29 mouse cellular contexts compared by ENCODE assay signal in the genomic region with DNA sequence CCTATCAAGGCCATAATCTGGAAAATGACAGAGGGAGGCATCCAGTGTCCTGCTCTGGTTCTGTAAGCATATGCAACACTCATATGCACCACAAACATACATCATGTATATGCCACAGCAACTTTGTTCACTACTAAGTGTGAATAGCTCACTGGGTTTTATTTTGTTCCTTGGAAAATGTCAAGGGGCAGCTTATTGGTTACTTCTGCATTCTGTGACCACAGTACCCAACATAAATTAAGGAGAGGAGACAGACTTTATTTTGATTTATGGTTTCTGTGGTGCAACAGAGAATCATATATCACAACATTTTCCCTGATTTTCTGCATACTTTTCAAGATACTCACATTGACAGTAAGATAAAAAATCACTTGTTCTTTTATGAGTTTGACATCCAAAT.
"Had no signal": no experiment of that assay in that cellular context is flagged by ENCODE, and none has a peak within 500 bp of the region (broad histone marks: within the 10 kb centered on the region; RNA-seq: fewer than 3 reads in every experiment).

No protein-coding gene starts in this region.

- H3K4me2 ChIP-seq: embryonic facial prominence, embryonic 12.5 days; embryonic facial prominence, embryonic 13.5 days; embryonic facial prominence, embryonic 15.5 days; forebrain, embryonic 12.5 days; forebrain, embryonic 13.5 days; forebrain, embryonic 15.5 days had no signal

- H3K27ac ChIP-seq: embryonic facial prominence, embryonic 10.5 days; embryonic facial prominence, embryonic 12.5 days; embryonic facial prominence, embryonic 13.5 days; embryonic facial prominence, embryonic 15.5 days; forebrain, embryonic 10.5 days; forebrain, embryonic 12.5 days; forebrain, embryonic 13.5 days; forebrain, embryonic 15.5 days; gastrocnemius, adult 2 months; heart, adult 2 months had no signal

- DNase-seq: cerebellum, adult 2 months; cerebellum, adult 8-10 months; cerebellum, adult 9-10 months; cerebellum, adult 9-11 months; cerebellum, postnatal 10 days; cerebellum, postnatal 14 days; cerebellum, postnatal 25 days; cerebellum, postnatal 36 days; embryo, embryonic 11 days; forebrain, postnatal 0 days; gastrocnemius, adult 2 months; gastrocnemius, postnatal 10 days; gastrocnemius, postnatal 14 days; gastrocnemius, postnatal 25 days; gastrocnemius, postnatal 36 days; heart, adult 11 months; heart, adult 18-20 months; heart, adult 2 months had no signal

- H3K36me3 ChIP-seq: embryonic facial prominence, embryonic 10.5 days; embryonic facial prominence, embryonic 12.5 days; embryonic facial prominence, embryonic 13.5 days; embryonic facial prominence, embryonic 15.5 days; forebrain, embryonic 10.5 days; forebrain, embryonic 12.5 days; forebrain, embryonic 15.5 days had no signal

- ATAC-seq: forebrain, embryonic 13.5 days; forebrain, embryonic 14.5 days; forebrain, embryonic 15.5 days; forebrain, embryonic 16.5 days; forebrain, postnatal 0 days had no signal

- H3K9me3 ChIP-seq: embryonic facial prominence, embryonic 10.5 days; embryonic facial prominence, embryonic 12.5 days; embryonic facial prominence, embryonic 13.5 days; embryonic facial prominence, embryonic 15.5 days; forebrain, embryonic 10.5 days; forebrain, embryonic 12.5 days; forebrain, embryonic 13.5 days; forebrain, embryonic 15.5 days had no signal

- H3K27me3 ChIP-seq: embryonic facial prominence, embryonic 12.5 days; embryonic facial prominence, embryonic 13.5 days; embryonic facial prominence, embryonic 15.5 days; forebrain, embryonic 12.5 days; forebrain, embryonic 13.5 days; forebrain, embryonic 15.5 days had no signal

- H3K4me1 ChIP-seq: embryonic facial prominence, embryonic 10.5 days; embryonic facial prominence, embryonic 12.5 days; embryonic facial prominence, embryonic 13.5 days; embryonic facial prominence, embryonic 15.5 days; forebrain, embryonic 10.5 days; forebrain, embryonic 12.5 days; forebrain, embryonic 13.5 days; forebrain, embryonic 15.5 days had no signal

- H3K4me3 ChIP-seq: embryonic facial prominence, embryonic 10.5 days; embryonic facial prominence, embryonic 12.5 days; embryonic facial prominence, embryonic 13.5 days; embryonic facial prominence, embryonic 15.5 days; erythroblast, embryonic 14.5 days; forebrain, embryonic 10.5 days; forebrain, embryonic 12.5 days; forebrain, embryonic 13.5 days; forebrain, embryonic 15.5 days; gastrocnemius, adult 2 months; heart, adult 2 months had no signal

- H3K9ac ChIP-seq: embryonic facial prominence, embryonic 12.5 days; embryonic facial prominence, embryonic 13.5 days; embryonic facial prominence, embryonic 15.5 days; forebrain, embryonic 12.5 days; forebrain, embryonic 13.5 days; forebrain, embryonic 15.5 days; forebrain, postnatal 0 days had no signal
